ENCODE assay signal across 9 mouse cellular contexts in genomic region chr19:41697111-41697806, GRCm38 (mm10). TPM values are rescaled to one million over a fixed set of nuclear protein-coding genes. Genes with fewer than 3 reads are reported as not detected.
DNase-seq lines count a peak whose midpoint lies in the region; ATAC-seq and TF ChIP-seq lines count a peak whose summit lies in the region.
"Had no signal": no experiment of that assay in that cellular context is flagged by ENCODE, and none has a peak within 500 bp of the region (broad histone marks: within the 10 kb centered on the region; RNA-seq: fewer than 3 reads in every experiment).

No protein-coding gene starts in this region.

- peak; percentile 49; the same call in 1 of the 2 replicates for ATAC-seq in intestine, embryonic 15.5 days
- no peak for ATAC-seq in intestine, embryonic 16.5 days
- peak; percentile 46; the same call in 1 of the 2 replicates for ATAC-seq in midbrain, embryonic 16.5 days

- WGBS in intestine, embryonic 15.5 days, result 49% methylated on average over 9 of the region's 9 CpGs
- 51% methylated on average over 9 of the region's 9 CpGs for WGBS in intestine, embryonic 16.5 days
- whole genome bisulfite sequencing in midbrain, embryonic 16.5 days, result 23% methylated on average over 9 of the region's 9 CpGs

- DNase-seq in layer of hippocampus, adult 2 months (ENCODE audit: low spot score in 2 of 2), result peak; percentile 85 to 92
- no peak for DNase-seq in gastrocnemius, adult 8-10 months (ENCODE audit: low spot score in 2 of 2)
- DNase-seq in gastrocnemius, postnatal 14 days, result no peak
- DNase-seq in yolk sac, embryonic 10.5 days (ENCODE audit: low spot score), result no peak

- H3K4me2 ChIP-seq in intestine, embryonic 15.5 days (replicated peaks), result no peak overlapping the region
- no peak overlapping the region for H3K4me2 ChIP-seq in intestine, embryonic 16.5 days (ENCODE audit: low read depth, low read length)
- H3K4me2 ChIP-seq in midbrain, embryonic 16.5 days (ENCODE audit: low read length), result no peak overlapping the region
- H3K4me2 ChIP-seq: embryonic facial prominence, embryonic 13.5 days had no signal

- H3K27ac ChIP-seq in intestine, embryonic 15.5 days, result no peak overlapping the region
- no peak overlapping the region for H3K27ac ChIP-seq in intestine, embryonic 16.5 days (ENCODE audit: low read length)
- H3K27ac ChIP-seq in embryonic fibroblast, embryonic 13.5 days (ENCODE audit: insufficient read depth, low read length), result no peak overlapping the region
- H3K27ac ChIP-seq in layer of hippocampus, adult 2 months, result peak overlapping the region; percentile 94
- H3K27ac ChIP-seq in midbrain, embryonic 16.5 days (ENCODE audit: low read length), result no peak overlapping the region
- H3K27ac ChIP-seq: embryonic facial prominence, embryonic 13.5 days had no signal

- no peak overlapping the region for H3K4me3 ChIP-seq in intestine, embryonic 15.5 days (replicated peaks)
- no peak overlapping the region for H3K4me3 ChIP-seq in intestine, embryonic 16.5 days (ENCODE audit: low read length)
- H3K4me3 ChIP-seq in embryonic fibroblast, embryonic 13.5 days (ENCODE audit: insufficient read depth, low read length), result no peak overlapping the region
- H3K4me3 ChIP-seq in layer of hippocampus, adult 2 months, result no peak overlapping the region
- no peak overlapping the region for H3K4me3 ChIP-seq in midbrain, embryonic 16.5 days (ENCODE audit: low read depth, low read length)
- H3K4me3 ChIP-seq: embryonic facial prominence, embryonic 13.5 days had no signal

- TF ChIP-seq POLR2A in embryonic fibroblast, embryonic 13.5 days (IDR thresholded peaks at IDR 0.05; ENCODE audit: low read depth, low read length), result no peak

- H3K9me3 ChIP-seq in intestine, embryonic 15.5 days, result no peaks in the 10 kb centered on the region
- no peaks in the 10 kb centered on the region for H3K9me3 ChIP-seq in intestine, embryonic 16.5 days (ENCODE audit: control insufficient read depth, low read length)
- H3K9me3 ChIP-seq in midbrain, embryonic 16.5 days (replicated peaks; ENCODE audit: control insufficient read depth, low read length, poor library complexity, severe bottlenecking), result no peaks in the 10 kb centered on the region
- H3K9me3 ChIP-seq: embryonic facial prominence, embryonic 13.5 days had no signal

- no peaks in the 10 kb centered on the region for H3K36me3 ChIP-seq in intestine, embryonic 15.5 days
- H3K36me3 ChIP-seq in intestine, embryonic 16.5 days (ENCODE audit: control insufficient read depth, insufficient read depth, low read length), result no peaks in the 10 kb centered on the region
- no peaks in the 10 kb centered on the region for H3K36me3 ChIP-seq in midbrain, embryonic 16.5 days (ENCODE audit: control insufficient read depth, insufficient read depth, low read length)
- H3K36me3 ChIP-seq: embryonic facial prominence, embryonic 13.5 days had no signal

- peak; percentile 44; the same call in 1 of the 2 replicates for TF ChIP-seq CTCF in embryonic fibroblast, embryonic 13.5 days (IDR thresholded peaks at IDR 0.05; ENCODE audit: borderline replicate concordance, insufficient read depth, low read length)
- TF ChIP-seq CTCF in layer of hippocampus, adult 2 months (conservative IDR thresholded peaks at IDR 0.05), result peak; percentile 32; the same call in 1 of the 2 replicates

- 0 out of 2 replicates have a peak, but pooled peaks cover 2% of the 10 kb centered on the region for H3K4me1 ChIP-seq in intestine, embryonic 15.5 days (replicated peaks)
- H3K4me1 ChIP-seq in intestine, embryonic 16.5 days (ENCODE audit: control insufficient read depth, insufficient read depth, low read length), result no peaks in the 10 kb centered on the region
- H3K4me1 ChIP-seq in embryonic fibroblast, embryonic 13.5 days (ENCODE audit: control insufficient read depth, insufficient read depth, low read length), result peaks cover 9% of the 10 kb centered on the region; the same call in 1 of the 2 replicates
- H3K4me1 ChIP-seq in midbrain, embryonic 16.5 days (ENCODE audit: control insufficient read depth, insufficient read depth, low read length), result peaks cover 45% of the 10 kb centered on the region

- no peaks in the 10 kb centered on the region for H3K27me3 ChIP-seq in intestine, embryonic 15.5 days (replicated peaks)
- H3K27me3 ChIP-seq in intestine, embryonic 16.5 days (replicated peaks; ENCODE audit: control insufficient read depth, insufficient read depth, low read length), result no peaks in the 10 kb centered on the region
- no peaks in the 10 kb centered on the region for H3K27me3 ChIP-seq in midbrain, embryonic 16.5 days (ENCODE audit: control insufficient read depth, insufficient read depth, low read depth, low read length)
- H3K27me3 ChIP-seq: embryonic facial prominence, embryonic 13.5 days had no signal

- intact Hi-C loops in gastrocnemius, postnatal 14 days (cut with DNase I; ENCODE audit: low total_unique reads), result no loop called here

- no peak overlapping the region for H3K9ac ChIP-seq in intestine, embryonic 15.5 days
- H3K9ac ChIP-seq in intestine, embryonic 16.5 days (ENCODE audit: low read depth, low read length), result no peak overlapping the region
- H3K9ac ChIP-seq in midbrain, embryonic 16.5 days (ENCODE audit: low read depth, low read length), result no peak overlapping the region
- H3K9ac ChIP-seq: embryonic facial prominence, embryonic 13.5 days had no signal

RNA-seq across cellular contexts. Expression of gene Slit1, which starts 46.2 kb away (rescaled TPM):
- polyA plus RNA-seq in intestine, embryonic 15.5 days (2015; fragmentation: Nextera tagmentation; extraction: Ambion mirVana), result 0.63 and 0.68 TPM in 2 replicates
- polyA plus RNA-seq in intestine, embryonic 16.5 days (2015; fragmentation: Nextera tagmentation; extraction: Ambion mirVana), result 0.45 and 0.68 TPM in 2 replicates
- polyA plus RNA-seq in embryonic fibroblast, embryonic 13.5 days (2011; ENCODE audit: insufficient read length, low read depth, missing spikeins), result 0.46 and 0.68 TPM in 2 replicates
- 100 to 1,000 TPM; 232 to 244 TPM for total RNA-seq in layer of hippocampus, adult 2 months (2021)
- 18.2 and 21.4 TPM in 2 replicates for polyA plus RNA-seq in midbrain, embryonic 16.5 days (2015; fragmentation: Nextera tagmentation; extraction: Ambion mirVana)
- total RNA-seq in gastrocnemius, adult 8-10 months (2022), result 1 to 10 TPM in 1 of 4 experiments, under 1 TPM in 3; 0.21 to 1.7 (median 0.76) TPM
- 1 to 10 TPM in 1 of 2 experiments, under 1 TPM in 1; 0.66 to 1.1 TPM for total RNA-seq in gastrocnemius, postnatal 14 days (2021)

Comparison
In these comparisons a context has a peak if more than half of its experiments do, and no peak if none do; other contexts are left out.
1. DNase-seq: peak in layer of hippocampus, adult 2 months (2 of 2); none in gastrocnemius, adult 8-10 months (0 of 2), gastrocnemius, postnatal 14 days (single experiment) and yolk sac, embryonic 10.5 days (single experiment).
2. RNA of gene Slit1, which starts 46.2 kb away (polyA plus RNA-seq): 18.2 to 21.4 TPM in midbrain, embryonic 16.5 days; 0.45 to 0.68 TPM in intestine, embryonic 16.5 days, 0.63 to 0.68 TPM in intestine, embryonic 15.5 days and 0.46 to 0.68 TPM in embryonic fibroblast, embryonic 13.5 days; every median in the first group is over 10 times any median in the second.